Mouse (Mus musculus) stomach, embryonic 16.5 days (tissue): ENCODE measurements around the gene Mcoln3. TPM values are rescaled to one million over a fixed set of nuclear protein-coding genes. Genes with fewer than 3 reads are reported as not detected.

Experiments
- ATAC-seq: fragments of 200-750 bp; cut with Nextera tagmentation; 2 replicates; pipeline ENCODE4 v1.8.0; 2017; ENCODE audit warnings: moderate number of reproducible peaks, moderate TSS enrichment; ENCODE audit not compliant: insufficient read depth, low FRiP score
- H3K27ac ChIP-seq: fragments of 300-500 bp; sonication (generic); 2 replicates; pipeline ENCODE4 v1.5.1; 2014; ENCODE audit warnings: low read length
- H3K27me3 ChIP-seq: fragments of 300-500 bp; sonication (generic); 2 replicates; pipeline ENCODE4 v1.6.1; 2014; ENCODE audit warnings: low read length, control low read depth, mixed read lengths; ENCODE audit not compliant: control insufficient read depth, insufficient read depth
- H3K36me3 ChIP-seq: fragments of 300-500 bp; sonication (generic); 2 replicates; pipeline ENCODE4 v1.6.1; 2014; ENCODE audit warnings: low read length; ENCODE audit not compliant: control insufficient read depth, insufficient read depth
- H3K4me1 ChIP-seq: fragments of 300-500 bp; sonication (generic); 2 replicates; pipeline ENCODE4 v1.6.1; 2014; ENCODE audit warnings: low read length, control low read depth, mixed read lengths; ENCODE audit not compliant: control insufficient read depth, insufficient read depth
- H3K4me2 ChIP-seq: fragments of 300-500 bp; sonication (generic); 2 replicates; pipeline ENCODE4 v1.6.1; 2014; ENCODE audit warnings: low read depth, low read length, mixed read lengths
- H3K4me3 ChIP-seq: fragments of 300-500 bp; sonication (generic); replicated peaks from 2 replicates; pipeline ENCODE4 v1.5.1; 2014; ENCODE audit warnings: mild to moderate bottlenecking, low read length
- H3K9ac ChIP-seq: fragments of 300-500 bp; sonication (generic); 2 replicates; pipeline ENCODE4 v1.6.1; 2014; ENCODE audit warnings: low read length
- H3K9me3 ChIP-seq: fragments of 300-500 bp; sonication (generic); replicated peaks from 2 replicates; pipeline ENCODE4 v1.6.1; 2016; ENCODE audit warnings: low read length, control low read depth; ENCODE audit not compliant: control insufficient read depth
- WGBS: fragments of 180-500 bp; shearing (Covaris S2); extraction: QIAGEN DNeasy Blood & Tissue Kit; methylation state at CpG from one replicate; pipeline ENCODE4 v1.1.7; 2014; 5-methylcytosine and 5-hydroxymethylcytosine counted together
- polyA plus RNA-seq: library from polyadenylated mRNA; unstranded; fragments of >200 nt; fragmentation: Nextera tagmentation; extraction: Ambion mirVana; gene quantifications from 2 replicates; pipeline ENCODE4 v1.2.1, GENCODE M21; 2015

Mcoln3 gene
- polyA plus RNA-seq, 1 experiment from 2014 or later: 9.9 TPM

DNA sequence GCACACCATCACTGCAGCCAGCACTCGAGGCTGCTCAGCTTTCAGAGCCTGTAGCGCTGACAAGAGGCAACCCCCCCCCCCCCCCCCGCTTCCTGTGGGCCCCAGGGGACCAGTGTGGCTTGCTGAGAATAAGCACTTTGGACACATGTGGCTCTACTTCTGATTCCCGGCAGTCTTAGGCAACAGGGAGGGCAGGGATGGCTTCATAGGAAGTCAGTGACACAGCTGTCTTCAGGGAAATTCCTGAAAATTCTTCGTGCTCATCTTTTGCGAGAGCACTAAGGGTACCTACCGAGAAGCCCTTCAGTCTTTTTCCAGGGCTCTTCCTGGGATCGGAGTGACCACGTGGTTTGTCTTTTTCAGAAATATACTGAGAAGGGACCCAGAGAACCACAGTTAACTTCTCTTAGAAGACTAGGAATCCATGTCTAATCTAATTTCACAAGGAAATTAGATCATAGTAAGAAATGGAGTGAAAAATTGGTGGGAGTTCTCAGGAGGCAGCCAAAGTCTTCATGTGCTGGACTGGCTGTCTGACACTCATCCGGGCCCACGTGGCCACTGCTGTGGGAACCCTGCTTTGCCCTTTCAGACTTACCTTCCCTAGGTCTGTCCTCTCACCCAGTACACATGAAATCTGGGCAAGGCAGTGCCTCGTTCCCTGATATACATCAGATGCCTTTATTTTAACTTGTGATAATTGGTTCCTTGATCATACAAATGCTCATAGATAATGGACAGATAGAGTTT is 36.8 kb downstream of the Mcoln3 start:
- Histone ChIP-seq H3K36me3 (no peaks in the 10 kb centered on the region), H3K4me3 (no peak overlapping the region), H3K27me3 (no peaks in the 10 kb centered on the region), H3K4me2 (no peak overlapping the region), H3K27ac (no peak overlapping the region), H3K9me3 (no peaks in the 10 kb centered on the region), H3K4me1 (peaks cover 4% of the 10 kb centered on the region; the same call in 1 of the 2 replicates), H3K9ac (no peak overlapping the region)
- 39% methylated on average over 12 of the region's 12 CpGs for whole genome bisulfite sequencing
- ATAC-seq: no peak

GRCm38 (mm10) chr3:146155628-146156576 is 38.7 kb downstream of the Mcoln3 start:
- no peaks in the 10 kb centered on the region for H3K9me3 ChIP-seq
- no peaks in the 10 kb centered on the region for H3K36me3 ChIP-seq
- H3K27me3 ChIP-seq: no peaks in the 10 kb centered on the region
- H3K9ac ChIP-seq: no peak overlapping the region
- H3K4me2 ChIP-seq: no peak overlapping the region
- no peak overlapping the region for H3K4me3 ChIP-seq
- no peak for ATAC-seq
- WGBS: 67% methylated on average over 13 of the region's 13 CpGs
- no peak overlapping the region for H3K27ac ChIP-seq
- no peaks in the 10 kb centered on the region for H3K4me1 ChIP-seq

DNA sequence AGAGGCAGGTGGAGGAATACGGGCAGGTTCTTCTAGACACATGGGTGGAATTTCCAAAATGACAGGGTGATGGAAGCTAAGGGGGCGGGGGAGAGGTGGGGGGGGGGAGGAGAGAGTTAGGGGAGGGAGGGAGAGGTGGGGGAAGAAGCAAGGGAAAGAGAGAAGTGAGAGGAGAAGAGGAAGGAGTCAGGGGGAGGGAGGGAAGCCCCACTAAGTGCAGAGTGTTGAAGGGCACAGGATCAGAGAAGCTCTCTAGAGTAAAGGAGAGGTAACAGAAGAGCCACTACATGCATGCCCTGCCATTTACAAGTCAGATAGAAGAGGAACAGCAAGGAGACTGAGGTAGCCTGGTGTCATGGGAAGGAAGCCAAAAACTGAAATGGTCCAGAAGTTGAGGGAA is 39.6 kb downstream of the Mcoln3 start:
- H3K9me3 ChIP-seq: no peaks in the 10 kb centered on the region
- 63% methylated on average over 2 of the region's 2 CpGs for WGBS

DNA sequence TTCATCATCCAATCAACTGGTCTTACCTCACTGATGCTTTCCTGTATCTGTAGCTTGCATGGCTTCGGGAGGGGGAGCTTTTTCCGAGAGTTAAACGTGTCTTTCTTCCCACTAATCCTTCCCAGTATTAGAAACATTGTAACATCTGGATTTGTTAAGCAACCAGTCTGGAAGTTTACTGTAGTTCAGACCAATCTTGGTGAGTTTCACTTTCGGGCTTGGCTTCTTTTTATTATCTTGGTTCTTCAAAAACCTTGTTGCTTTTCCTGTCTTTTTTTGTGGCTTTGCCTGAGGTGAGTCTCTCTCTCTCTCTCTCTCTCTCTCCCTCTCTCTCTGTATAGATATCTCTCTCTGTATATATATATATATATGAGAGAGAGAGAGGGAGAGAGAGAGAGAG is 40.8 kb downstream of the Mcoln3 start:
- H3K4me3 ChIP-seq: no peak overlapping the region
- no peak overlapping the region for H3K4me2 ChIP-seq
- H3K9me3 ChIP-seq: no peaks in the 10 kb centered on the region
- WGBS: 57% methylated on average over 4 of the region's 4 CpGs
- no peaks in the 10 kb centered on the region for H3K27me3 ChIP-seq
- no peak for ATAC-seq
- H3K36me3 ChIP-seq: no peaks in the 10 kb centered on the region
- H3K4me1 ChIP-seq: no peaks in the 10 kb centered on the region
- H3K27ac ChIP-seq: no peak overlapping the region
- H3K9ac ChIP-seq: no peak overlapping the region

More for the DNA sequence above, 39.6 kb downstream of the Mcoln3 start:
- Histone ChIP-seq H3K27ac (no peak overlapping the region), H3K4me2 (no peak overlapping the region), H3K4me3 (no peak overlapping the region), H3K36me3 (no peaks in the 10 kb centered on the region), H3K4me1 (no peaks in the 10 kb centered on the region), H3K27me3 (no peaks in the 10 kb centered on the region), H3K9ac (no peak overlapping the region)
- no peak for ATAC-seq

DNA sequence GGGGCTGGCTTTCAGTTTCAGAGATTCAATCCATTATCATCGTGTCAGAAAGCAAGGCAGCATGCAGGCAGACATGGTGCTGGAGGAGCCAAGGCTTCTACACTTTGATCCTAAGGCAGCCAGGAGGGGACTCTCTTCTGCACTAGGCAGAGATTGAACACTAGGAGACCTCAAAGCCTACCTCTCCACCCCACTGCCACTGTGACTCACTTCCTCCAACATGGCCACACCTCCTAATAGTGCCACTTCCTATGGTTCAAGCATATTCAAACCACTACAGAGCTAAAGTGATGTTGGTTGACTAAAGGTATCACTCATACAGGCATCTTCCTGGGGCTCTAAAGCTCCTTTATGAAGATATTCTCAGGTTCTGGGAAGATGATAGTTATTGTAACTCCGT is 42.1 kb downstream of the Mcoln3 start:
- H3K4me3 ChIP-seq: no peak overlapping the region
- no peaks in the 10 kb centered on the region for H3K36me3 ChIP-seq
- H3K9me3 ChIP-seq: no peaks in the 10 kb centered on the region
- no peak overlapping the region for H3K9ac ChIP-seq
- no peaks in the 10 kb centered on the region for H3K4me1 ChIP-seq
- no peaks in the 10 kb centered on the region for H3K27me3 ChIP-seq
- H3K27ac ChIP-seq: no peak overlapping the region
- no peak overlapping the region for H3K4me2 ChIP-seq
- WGBS: 86% methylated on average over 2 of the region's 2 CpGs
- ATAC-seq: no peak

DNA sequence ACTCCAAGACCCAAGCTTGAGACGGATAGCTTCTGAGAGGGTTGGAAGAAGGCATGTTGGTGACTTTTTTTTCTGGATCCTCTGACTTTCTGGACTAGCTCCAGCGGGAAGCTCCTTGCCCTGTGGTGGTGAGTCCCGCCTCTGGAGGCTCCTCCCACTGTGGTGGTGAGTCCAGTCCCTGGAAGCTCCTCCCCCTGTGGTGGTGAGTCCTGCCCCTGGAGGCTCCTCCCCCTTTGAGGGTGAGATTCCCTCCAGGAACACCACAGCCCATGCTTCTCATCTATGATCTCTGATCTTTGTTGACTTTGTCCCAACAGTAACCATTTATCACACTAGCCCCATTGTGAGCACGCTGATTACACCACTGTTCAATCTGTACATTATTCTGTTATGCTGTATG is 44.9 kb downstream of the Mcoln3 start:
- WGBS: 69% methylated on average over 4 of the region's 4 CpGs
- H3K4me3 ChIP-seq: no peak overlapping the region
- H3K36me3 ChIP-seq: no peaks in the 10 kb centered on the region
- H3K4me1 ChIP-seq: no peaks in the 10 kb centered on the region
- peak; percentile 25; the same call in 1 of the 2 replicates for ATAC-seq
- no peaks in the 10 kb centered on the region for H3K9me3 ChIP-seq
- H3K27ac ChIP-seq: no peak overlapping the region
- no peak overlapping the region for H3K9ac ChIP-seq
- no peaks in the 10 kb centered on the region for H3K27me3 ChIP-seq
- H3K4me2 ChIP-seq: no peak overlapping the region

DNA sequence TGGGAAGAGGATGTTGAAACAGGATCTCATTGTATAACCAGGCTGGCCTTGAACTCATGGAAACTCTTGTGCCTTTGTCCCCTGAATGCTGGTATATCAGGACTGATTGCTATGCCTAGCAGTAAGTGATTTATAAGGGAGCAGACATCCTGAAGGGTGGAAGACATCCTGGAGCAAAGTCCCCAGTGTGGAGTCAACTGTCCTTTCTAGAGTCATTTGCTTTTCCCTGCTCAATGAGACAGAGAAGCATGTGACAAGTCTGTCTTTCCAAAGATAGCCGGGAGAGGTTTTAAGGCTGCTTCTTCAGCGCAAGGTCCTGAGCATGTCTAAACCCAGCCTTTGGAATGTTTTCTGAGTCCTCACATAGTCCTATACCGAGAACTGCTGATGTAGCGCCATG is 52.1 kb downstream of the Mcoln3 start:
- Histone ChIP-seq H3K36me3 (no peaks in the 10 kb centered on the region), H3K27me3 (no peaks in the 10 kb centered on the region), H3K9ac (no peak overlapping the region), H3K27ac (no peak overlapping the region), H3K4me3 (no peak overlapping the region), H3K4me2 (no peak overlapping the region), H3K4me1 (no peaks in the 10 kb centered on the region), H3K9me3 (no peaks in the 10 kb centered on the region)
- 92% methylated on average over 4 of the region's 4 CpGs for WGBS
- no peak for ATAC-seq

DNA sequence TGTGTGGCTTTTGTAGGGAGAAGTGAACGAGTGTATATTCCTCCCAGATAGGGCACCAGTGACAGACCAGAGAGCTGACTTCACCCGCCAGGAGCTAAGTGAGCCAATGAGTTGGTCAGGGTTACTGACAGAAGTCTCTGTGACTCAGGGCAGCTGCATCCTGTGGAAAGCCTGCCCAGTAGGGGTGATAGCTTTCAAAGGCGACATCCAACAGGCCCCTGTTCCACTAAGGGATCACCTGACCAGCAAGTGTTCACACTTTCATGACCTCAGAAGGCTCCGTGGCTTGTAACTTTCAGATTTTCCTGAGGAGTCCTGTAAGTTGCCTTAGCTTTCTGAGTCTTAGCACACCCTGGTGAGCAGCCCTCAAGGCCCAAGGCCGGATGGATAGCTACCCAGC is 55.8 kb downstream of the Mcoln3 start:
- Histone ChIP-seq H3K4me2 (no peak overlapping the region), H3K4me3 (no peak overlapping the region), H3K36me3 (no peaks in the 10 kb centered on the region), H3K27me3 (no peaks in the 10 kb centered on the region), H3K27ac (no peak overlapping the region), H3K9ac (no peak overlapping the region), H3K9me3 (no peaks in the 10 kb centered on the region), H3K4me1 (no peaks in the 10 kb centered on the region)
- WGBS: 64% methylated on average over 5 of the region's 5 CpGs
- no peak for ATAC-seq

DNA sequence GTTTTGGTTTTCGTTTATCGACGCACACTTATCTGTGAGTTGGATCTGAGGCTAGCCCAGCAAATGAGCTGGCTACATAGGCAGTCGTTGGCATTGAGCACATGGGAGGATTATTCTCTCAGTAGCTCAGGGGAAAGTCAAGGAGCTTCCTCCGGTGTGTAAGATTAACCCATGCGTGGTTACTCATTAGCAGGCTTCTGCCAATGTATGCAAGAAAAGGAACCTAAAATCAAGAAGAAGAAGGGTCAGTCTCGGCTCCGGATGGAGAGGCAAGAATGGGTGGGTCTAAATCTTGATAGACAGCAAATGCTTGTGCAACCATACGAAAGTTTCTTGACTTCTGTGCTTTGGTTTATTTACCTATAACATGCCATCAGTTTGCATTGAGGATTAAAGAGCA is 57.0 kb downstream of the Mcoln3 start:
- no peaks in the 10 kb centered on the region for H3K27me3 ChIP-seq
- no peaks in the 10 kb centered on the region; the same call in 1 of the 2 replicates for H3K4me1 ChIP-seq
- 79% methylated on average over 9 of the region's 9 CpGs for WGBS
- no peak for ATAC-seq
- H3K9me3 ChIP-seq: no peaks in the 10 kb centered on the region
- no peaks in the 10 kb centered on the region for H3K36me3 ChIP-seq
- no peak overlapping the region for H3K4me3 ChIP-seq
- no peak overlapping the region for H3K27ac ChIP-seq
- no peak overlapping the region for H3K4me2 ChIP-seq
- no peak overlapping the region for H3K9ac ChIP-seq
